Mouse (Mus musculus) forebrain, embryonic 10.5 days (tissue): ENCODE measurements around the gene Ldhb. TPM values are rescaled to one million over a fixed set of nuclear protein-coding genes. Genes with fewer than 3 reads are reported as not detected.

Source experiments
- DNase-seq: peaks from one replicate; pipeline ENCODE4 v3.0.0-alpha.2; 2017; ENCODE audit warnings: low spot score; ENCODE audit errors: extremely low spot score
- H3K27ac ChIP-seq: fragments of 300-500 bp; sonication (generic); 2 replicates; pipeline ENCODE4 v1.5.1; 2016; ENCODE audit warnings: mild to moderate bottlenecking
- H3K27me3 ChIP-seq: fragments of 300-500 bp; sonication (generic); 2 replicates; pipeline ENCODE4 v1.6.1; 2016; ENCODE audit warnings: mild to moderate bottlenecking; ENCODE audit not compliant: poor library complexity, severe bottlenecking
- H3K36me3 ChIP-seq: fragments of 300-500 bp; sonication (generic); replicated peaks from 2 replicates; pipeline ENCODE4 v1.6.1; 2016; ENCODE audit warnings: mild to moderate bottlenecking, moderate library complexity
- H3K4me1 ChIP-seq: fragments of 300-500 bp; sonication (generic); 2 replicates; pipeline ENCODE4 v1.6.1; 2016
- H3K4me3 ChIP-seq: fragments of 300-500 bp; sonication (generic); 2 replicates; pipeline ENCODE4 v1.5.1; 2016; ENCODE audit warnings: mild to moderate bottlenecking, moderate library complexity
- H3K9me3 ChIP-seq: fragments of 300-500 bp; sonication (generic); 2 replicates; pipeline ENCODE4 v1.6.1; 2016; ENCODE audit warnings: mild to moderate bottlenecking, moderate library complexity
- WGBS: fragments of 180-500 bp; shearing (Covaris S2); methylation state at CpG from one replicate; pipeline ENCODE4 v1.1.7; 2016; 5-methylcytosine and 5-hydroxymethylcytosine counted together
- polyA plus RNA-seq: library from polyadenylated mRNA; unstranded; fragments of >200 nt; fragmentation: Nextera tagmentation; extraction: Ambion mirVana; gene quantifications from 2 replicates; pipeline ENCODE4 v1.2.1, GENCODE M21; 2016

Gene Ldhb
- polyA plus RNA-seq, result 512 and 551 TPM in 2 replicates

DNA sequence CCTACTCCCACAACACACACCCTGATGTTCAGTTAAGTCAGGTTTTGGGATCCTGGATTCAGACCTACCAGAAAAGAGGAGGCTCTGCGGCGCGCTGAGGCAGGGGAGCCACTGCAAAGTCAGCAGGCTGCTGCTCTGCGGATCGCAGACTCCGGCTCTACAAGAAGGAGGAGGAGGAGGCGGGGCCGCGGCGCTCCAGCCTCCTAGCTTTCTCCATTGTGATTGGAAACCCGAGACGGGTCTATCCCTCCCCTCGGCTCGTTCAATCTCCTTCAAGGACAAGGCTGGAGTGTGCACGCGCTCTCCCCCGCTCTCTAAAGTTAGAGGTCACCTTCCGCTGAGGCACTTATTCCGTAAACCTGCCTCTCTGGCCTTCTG, at the start of gene Ldhb:
Ldhb (minus strand) TSS at position 173 of the 378 bp plus-strand sequence.
- Histone ChIP-seq H3K27me3 (peaks cover 28% of the 10 kb centered on the region), H3K4me1 (peaks cover 85% of the 10 kb centered on the region), H3K4me3 (peak within 1 kb of the TSS; percentile 73), H3K27ac (peak within 1 kb of the TSS; percentile 90), H3K9me3 (no peaks in the 10 kb centered on the region), H3K36me3 (peaks cover 27% of the 10 kb centered on the region)
- WGBS, result 0% methylated on average over 18 of the region's 19 CpGs
- peak; percentile 90 for DNase-seq

DNA sequence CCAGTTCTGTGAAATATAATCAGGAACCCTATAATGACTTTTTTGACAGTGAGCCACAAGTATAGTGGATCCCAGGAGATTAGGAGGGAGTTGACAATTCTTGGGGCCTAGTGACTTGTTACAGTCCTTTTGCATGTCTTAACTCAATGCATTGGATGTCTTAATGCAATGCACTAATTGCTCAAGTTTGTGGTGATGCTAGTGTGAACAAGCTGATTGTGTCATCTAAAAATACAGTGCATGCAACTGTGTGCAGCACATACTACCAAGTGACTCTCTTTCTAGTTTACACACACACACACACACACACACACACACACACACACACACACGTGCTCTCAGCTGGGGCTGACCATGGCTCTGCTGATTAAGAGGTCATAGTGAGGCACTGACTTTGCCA, 48.2 kb upstream of the Ldhb start:
- Histone ChIP-seq H3K36me3 (no peaks in the 10 kb centered on the region), H3K4me1 (no peaks in the 10 kb centered on the region), H3K27me3 (no peaks in the 10 kb centered on the region), H3K4me3 (no peak overlapping the region), H3K9me3 (no peaks in the 10 kb centered on the region), H3K27ac (no peak overlapping the region)
- WGBS, result 80% methylated on average over 1 of the region's 1 CpGs
- DNase-seq, result no peak

DNA sequence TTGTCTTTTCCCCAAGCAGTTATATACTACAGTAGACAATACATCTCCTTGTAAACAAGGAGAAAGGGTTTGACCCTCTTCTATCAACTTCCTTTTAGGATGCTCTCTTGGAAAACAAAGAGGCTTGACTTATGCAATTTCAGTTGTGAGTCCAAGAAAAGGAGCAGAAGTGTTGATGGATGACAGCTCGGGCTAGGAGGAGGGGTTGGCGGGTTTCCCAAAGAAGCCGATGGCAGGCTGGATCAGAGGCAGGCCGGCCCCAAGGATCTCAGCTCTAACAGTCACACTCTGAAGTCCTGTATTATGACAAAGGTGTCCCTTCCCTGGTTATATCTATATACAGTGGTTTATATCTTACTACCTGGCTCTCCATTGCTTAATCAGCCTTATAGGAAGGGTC, 43.7 kb upstream of the Ldhb start:
- Histone ChIP-seq H3K27ac (no peak overlapping the region), H3K4me3 (no peak overlapping the region), H3K4me1 (no peaks in the 10 kb centered on the region), H3K9me3 (no peaks in the 10 kb centered on the region), H3K36me3 (no peaks in the 10 kb centered on the region), H3K27me3 (no peaks in the 10 kb centered on the region)
- no peak for DNase-seq
- 86% methylated on average over 4 of the region's 4 CpGs for WGBS

DNA sequence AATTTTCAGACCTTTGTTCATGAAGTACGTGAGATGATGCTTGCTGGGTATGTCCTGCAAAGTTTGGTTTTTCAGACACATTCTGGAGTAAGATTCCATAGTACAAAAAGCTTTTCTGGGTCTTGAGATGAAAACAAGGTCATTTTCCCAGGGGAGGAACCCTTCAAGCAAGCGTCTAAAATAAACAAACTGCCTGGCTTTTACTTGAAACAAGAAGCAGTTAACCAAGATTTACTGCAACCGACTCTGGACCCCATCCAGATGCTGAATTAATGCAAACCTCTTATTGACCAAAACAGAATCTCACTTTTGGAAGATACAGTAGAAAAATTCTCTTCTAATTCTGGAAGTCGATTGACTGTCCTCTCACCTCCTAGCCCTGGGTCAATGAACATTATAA, 43.1 kb upstream of the Ldhb start:
- Histone ChIP-seq H3K9me3 (no peaks in the 10 kb centered on the region), H3K27me3 (no peaks in the 10 kb centered on the region), H3K4me3 (no peak overlapping the region), H3K27ac (no peak overlapping the region), H3K36me3 (no peaks in the 10 kb centered on the region), H3K4me1 (no peaks in the 10 kb centered on the region)
- DNase-seq, result no peak
- WGBS, result 71% methylated on average over 4 of the region's 4 CpGs

DNA sequence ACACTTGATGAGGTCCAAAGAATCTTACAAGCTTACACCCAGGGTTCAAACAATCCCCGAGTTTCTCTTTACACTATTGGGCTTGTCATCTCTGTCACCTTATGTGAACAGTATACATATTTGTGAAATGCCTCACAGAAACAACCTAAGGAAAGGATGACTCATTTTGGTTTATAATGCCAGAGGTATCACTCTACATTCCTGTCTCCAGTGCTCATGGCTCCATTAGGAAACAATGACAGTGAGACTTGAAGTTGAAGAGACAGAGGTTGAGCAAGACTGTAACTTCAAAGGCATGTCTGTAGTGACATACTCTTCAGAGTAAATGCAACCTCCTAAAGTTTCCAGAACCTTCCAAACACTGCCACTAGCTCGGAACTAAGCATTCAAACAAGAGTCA, 40.6 kb upstream of the Ldhb start:
- DNase-seq, result no peak
- WGBS, result 89% methylated on average over 2 of the region's 2 CpGs
- H3K9me3 ChIP-seq, result no peaks in the 10 kb centered on the region
- H3K4me3 ChIP-seq, result no peak overlapping the region
- H3K36me3 ChIP-seq, result no peaks in the 10 kb centered on the region
- H3K27ac ChIP-seq, result no peak overlapping the region
- no peaks in the 10 kb centered on the region for H3K4me1 ChIP-seq
- no peaks in the 10 kb centered on the region for H3K27me3 ChIP-seq

DNA sequence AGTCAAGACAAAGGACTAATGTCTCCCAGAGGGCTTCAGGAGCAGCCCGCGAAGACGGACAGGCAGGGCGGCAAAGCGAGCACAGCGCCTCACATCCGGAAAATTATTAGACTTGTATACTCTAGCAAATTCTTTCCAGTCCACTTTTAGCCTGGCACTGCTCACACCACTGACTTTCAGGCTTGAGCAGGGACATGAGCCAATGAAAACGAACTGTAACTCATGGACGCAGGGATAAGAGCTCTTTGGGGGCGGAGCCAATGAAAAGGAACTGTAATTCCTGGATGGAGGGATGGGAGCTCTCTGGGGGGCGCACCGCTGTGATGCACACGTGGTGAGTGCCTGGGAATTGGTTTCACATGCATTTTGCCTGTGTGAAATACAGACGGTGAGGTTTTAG, 37.4 kb upstream of the Ldhb start:
- 58% methylated on average over 14 of the region's 14 CpGs for WGBS
- Histone ChIP-seq H3K9me3 (no peaks in the 10 kb centered on the region), H3K4me3 (peak overlapping the region; percentile 27; the same call in 1 of the 2 replicates), H3K27me3 (no peaks in the 10 kb centered on the region), H3K36me3 (no peaks in the 10 kb centered on the region), H3K27ac (no peak overlapping the region), H3K4me1 (no peaks in the 10 kb centered on the region)
- DNase-seq, result no peak

DNA sequence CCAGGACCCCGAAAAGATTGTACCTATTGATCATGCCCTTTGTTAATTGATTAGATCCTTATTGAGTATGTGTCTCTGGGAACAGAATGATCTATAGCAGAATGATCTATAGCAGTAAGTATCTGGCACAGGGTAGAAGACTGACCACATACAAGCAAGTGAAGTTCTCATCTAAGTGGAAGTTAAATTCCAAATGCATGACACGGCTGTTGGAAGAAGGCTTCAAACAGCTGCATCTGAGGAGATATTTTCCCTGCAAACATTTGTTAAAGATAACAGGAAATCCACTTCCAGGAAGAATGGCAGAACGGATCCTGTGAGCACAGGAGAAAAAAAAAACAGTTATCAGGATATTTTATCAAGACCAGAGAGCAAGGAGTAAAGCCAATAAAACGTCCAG, 35.9 kb upstream of the Ldhb start:
- DNase-seq, result no peak
- Histone ChIP-seq H3K9me3 (no peaks in the 10 kb centered on the region), H3K27me3 (no peaks in the 10 kb centered on the region), H3K4me3 (no peak overlapping the region), H3K27ac (no peak overlapping the region), H3K36me3 (no peaks in the 10 kb centered on the region), H3K4me1 (no peaks in the 10 kb centered on the region)
- WGBS, result 87% methylated on average over 4 of the region's 4 CpGs

DNA sequence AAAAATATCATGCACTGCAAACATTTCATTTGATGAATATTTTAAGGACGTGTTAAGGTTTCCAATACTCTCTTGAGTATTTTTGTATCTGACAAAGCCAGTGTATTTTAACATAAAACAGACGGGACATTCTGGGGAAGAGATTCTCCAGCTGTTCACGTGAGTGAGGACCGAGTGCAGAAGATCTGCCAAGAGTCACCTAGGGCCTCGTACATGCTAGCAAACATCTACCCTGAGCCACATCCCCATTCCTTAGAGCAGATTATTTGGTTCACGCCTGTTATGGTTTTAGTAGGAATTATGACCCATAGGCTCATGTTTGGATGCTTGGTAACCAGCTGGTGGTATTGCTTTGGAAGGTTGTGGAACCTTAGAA, 35.0 kb upstream of the Ldhb start:
- H3K9me3 ChIP-seq, result no peaks in the 10 kb centered on the region
- no peaks in the 10 kb centered on the region for H3K4me1 ChIP-seq
- WGBS, result 92% methylated on average over 6 of the region's 6 CpGs
- H3K4me3 ChIP-seq, result no peak overlapping the region
- no peaks in the 10 kb centered on the region for H3K36me3 ChIP-seq
- no peaks in the 10 kb centered on the region for H3K27me3 ChIP-seq
- no peak for DNase-seq
- no peak overlapping the region for H3K27ac ChIP-seq

DNA sequence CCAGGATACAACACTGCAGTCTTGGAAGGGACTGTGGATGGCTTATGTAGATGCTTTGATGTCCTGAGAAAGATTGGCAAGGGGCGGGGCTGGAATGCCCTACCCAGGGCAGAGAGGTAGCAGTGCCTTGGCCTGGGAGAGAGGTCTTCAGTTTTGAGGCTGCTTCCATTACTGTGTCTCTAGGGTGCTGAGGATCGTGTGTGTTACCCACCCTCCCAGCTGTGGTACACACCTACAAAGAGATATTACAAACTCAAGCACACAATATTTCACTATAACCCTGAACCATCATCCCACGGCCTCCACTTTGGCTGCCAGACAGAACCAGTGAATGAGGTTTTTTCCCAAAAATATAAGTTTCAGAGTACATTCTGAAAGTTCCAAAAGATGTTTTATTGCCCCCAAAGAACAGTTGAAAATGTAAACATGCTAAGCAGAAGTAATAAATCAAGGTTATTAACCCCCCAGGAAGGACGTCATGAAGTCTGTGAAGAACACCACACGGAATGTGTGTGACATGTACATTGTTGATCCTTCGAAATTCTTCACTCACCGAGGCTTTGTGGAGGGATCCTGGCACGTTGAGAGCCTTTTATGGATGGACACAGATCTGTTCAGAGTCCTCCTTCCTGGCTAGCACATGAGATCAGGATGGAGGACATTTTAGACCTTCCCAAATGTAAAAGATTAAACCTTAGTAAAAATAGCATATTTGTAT, 34.5 kb upstream of the Ldhb start:
- no peak overlapping the region for H3K4me3 ChIP-seq
- H3K27me3 ChIP-seq, result no peaks in the 10 kb centered on the region
- no peaks in the 10 kb centered on the region for H3K4me1 ChIP-seq
- no peaks in the 10 kb centered on the region for H3K36me3 ChIP-seq
- DNase-seq, result no peak
- WGBS, result 86% methylated on average over 8 of the region's 8 CpGs
- H3K27ac ChIP-seq, result no peak overlapping the region
- no peaks in the 10 kb centered on the region for H3K9me3 ChIP-seq

DNA sequence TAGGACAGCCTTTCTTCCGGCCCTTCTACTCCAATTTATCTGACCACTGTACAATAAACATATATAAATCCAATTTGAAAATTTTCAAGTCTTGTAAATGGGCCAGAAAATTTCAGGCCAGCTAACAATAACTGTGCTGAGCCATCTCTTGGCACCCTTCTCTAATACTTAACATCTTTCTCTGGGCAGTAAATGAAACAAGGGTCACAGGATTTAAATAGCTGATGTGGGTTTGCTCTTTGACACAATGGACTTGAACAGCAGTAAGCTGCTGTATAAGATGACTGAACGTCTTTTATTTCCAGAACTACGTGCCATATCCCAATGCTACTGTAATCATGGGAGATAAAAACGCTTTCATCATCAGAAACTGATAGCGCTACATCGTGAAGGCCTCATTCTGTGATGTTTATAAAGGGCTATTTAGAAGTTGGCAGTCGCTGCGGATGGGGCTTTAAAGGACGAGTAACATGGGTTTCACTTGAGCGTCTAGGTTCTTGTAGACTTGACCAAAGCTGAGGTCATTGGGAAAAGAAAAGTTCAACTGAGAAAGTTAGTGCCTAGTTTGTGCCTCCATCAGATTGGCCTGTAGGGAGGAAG, 32.9 kb upstream of the Ldhb start:
- Histone ChIP-seq H3K27ac (no peak overlapping the region), H3K36me3 (no peaks in the 10 kb centered on the region), H3K9me3 (no peaks in the 10 kb centered on the region), H3K4me3 (no peak overlapping the region), H3K27me3 (no peaks in the 10 kb centered on the region), H3K4me1 (no peaks in the 10 kb centered on the region)
- 91% methylated on average over 10 of the region's 10 CpGs for whole genome bisulfite sequencing
- no peak for DNase-seq

DNA sequence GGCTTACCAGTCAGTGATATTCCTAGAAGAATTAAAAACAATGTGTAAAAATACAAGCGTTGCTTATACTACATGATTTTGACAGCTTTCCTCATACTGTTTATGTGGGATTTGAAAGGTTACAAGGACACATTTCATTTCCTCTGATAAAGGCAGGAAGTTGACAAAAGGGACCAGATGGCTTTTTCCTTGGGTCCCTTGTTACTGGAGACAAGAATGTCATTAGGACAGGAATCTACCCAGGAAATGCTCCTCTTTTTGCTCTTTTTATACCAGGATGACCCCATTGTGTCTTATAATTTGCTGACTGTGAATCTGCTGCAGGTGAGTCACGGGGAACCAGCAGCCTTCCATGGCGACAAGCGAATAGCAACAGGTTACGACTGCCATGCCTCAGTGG, 32.4 kb upstream of the Ldhb start:
- no peaks in the 10 kb centered on the region for H3K9me3 ChIP-seq
- no peak overlapping the region for H3K4me3 ChIP-seq
- no peaks in the 10 kb centered on the region for H3K27me3 ChIP-seq
- no peaks in the 10 kb centered on the region for H3K36me3 ChIP-seq
- H3K27ac ChIP-seq, result no peak overlapping the region
- DNase-seq, result no peak
- H3K4me1 ChIP-seq, result no peaks in the 10 kb centered on the region
- WGBS, result 86% methylated on average over 5 of the region's 5 CpGs

DNA sequence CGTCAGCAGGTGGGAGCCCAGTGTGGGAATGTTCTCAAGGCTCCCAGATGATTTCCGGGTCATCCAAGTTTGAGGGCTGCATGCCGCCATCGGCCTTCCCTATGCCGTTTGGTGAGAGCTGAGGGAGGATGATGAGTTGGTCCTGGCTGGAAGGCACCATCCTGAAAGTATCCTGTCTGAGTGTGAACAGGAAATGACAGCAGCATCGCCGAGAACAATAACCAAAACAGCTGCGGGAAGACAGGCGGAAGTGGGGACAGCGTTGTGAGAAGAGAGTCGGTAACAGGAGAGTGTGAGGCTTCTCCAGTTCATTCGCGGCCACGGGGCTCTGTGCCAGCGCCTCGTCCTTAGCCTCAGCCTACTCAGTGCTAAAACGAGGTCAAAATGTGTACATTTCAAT, 30.7 kb upstream of the Ldhb start:
- Histone ChIP-seq H3K4me1 (no peaks in the 10 kb centered on the region), H3K36me3 (no peaks in the 10 kb centered on the region), H3K27ac (no peak overlapping the region), H3K9me3 (no peaks in the 10 kb centered on the region), H3K27me3 (no peaks in the 10 kb centered on the region), H3K4me3 (no peak overlapping the region)
- DNase-seq, result no peak
- 88% methylated on average over 17 of the region's 17 CpGs for whole genome bisulfite sequencing

DNA sequence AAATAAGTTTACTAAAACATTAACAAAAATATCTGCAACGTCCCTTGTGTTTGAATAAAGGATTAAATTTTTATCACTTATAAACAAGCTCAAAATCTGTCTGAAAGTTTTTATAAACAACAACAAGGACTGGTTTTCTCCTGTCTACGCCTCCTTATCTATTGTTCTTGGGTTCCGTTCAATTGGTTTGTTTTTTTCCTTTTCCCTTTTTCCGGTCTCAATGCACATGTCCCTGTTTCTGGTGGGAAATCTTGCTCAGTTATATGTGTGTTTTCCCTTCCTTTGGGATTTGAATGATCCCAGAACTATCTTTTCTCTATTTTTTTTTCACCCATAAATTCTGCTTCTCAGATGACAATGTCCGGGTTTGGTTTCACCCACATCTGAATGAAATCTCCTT, 25.7 kb upstream of the Ldhb start:
- DNase-seq, result no peak
- Histone ChIP-seq H3K27me3 (no peaks in the 10 kb centered on the region), H3K36me3 (no peaks in the 10 kb centered on the region), H3K4me1 (no peaks in the 10 kb centered on the region), H3K4me3 (no peak overlapping the region), H3K27ac (no peak overlapping the region), H3K9me3 (no peaks in the 10 kb centered on the region)
- 91% methylated on average over 5 of the region's 5 CpGs for WGBS
